ENCODE assay signal across 8 mouse cellular contexts in genomic region chr17:83213228-83213915, GRCm38 (mm10). TPM values are rescaled to one million over a fixed set of nuclear protein-coding genes. Genes with fewer than 3 reads are reported as not detected.
DNase-seq lines count a peak whose midpoint lies in the region; ATAC-seq and TF ChIP-seq lines count a peak whose summit lies in the region.

No protein-coding gene starts in this region.

- H3K27me3 ChIP-seq in liver, adult 2 months (ENCODE audit: control insufficient read depth, insufficient read depth, low read length): no peaks in the 10 kb centered on the region
- H3K27me3 ChIP-seq in forebrain, embryonic 13.5 days: peaks cover 10% of the 10 kb centered on the region; the same call in 1 of the 2 replicates
- peaks cover 63% of the 10 kb centered on the region for H3K27me3 ChIP-seq in limb, embryonic 11.5 days (ENCODE audit: control insufficient read depth, insufficient read depth, low read length)
- H3K27me3 ChIP-seq in neural tube, embryonic 15.5 days (replicated peaks): no peaks in the 10 kb centered on the region

- H3K4me1 ChIP-seq in liver, adult 2 months (ENCODE audit: control insufficient read depth, insufficient read depth, low read length): peaks cover 38% of the 10 kb centered on the region
- peaks cover 43% of the 10 kb centered on the region for H3K4me1 ChIP-seq in forebrain, embryonic 13.5 days
- H3K4me1 ChIP-seq in limb, embryonic 11.5 days (ENCODE audit: control insufficient read depth, insufficient read depth, low read length): peaks cover 26% of the 10 kb centered on the region
- peaks cover 48% of the 10 kb centered on the region for H3K4me1 ChIP-seq in neural tube, embryonic 15.5 days

- ATAC-seq in forebrain, embryonic 13.5 days: no peak
- no peak for ATAC-seq in limb, embryonic 11.5 days (ENCODE audit: insufficient number of reproducible peaks, low FRiP score, low TSS enrichment, low read depth)
- ATAC-seq in neural tube, embryonic 15.5 days (ENCODE audit: low FRiP score): no peak
- ATAC-seq in megakaryocyte progenitor cell, adult 5-6 weeks (replicated peaks; ENCODE audit: poor library complexity): no peak

- peak overlapping the region; percentile 24 for H3K4me3 ChIP-seq in liver, adult 2 months (ENCODE audit: insufficient read depth, low read depth, low read length)
- H3K4me3 ChIP-seq in forebrain, embryonic 13.5 days: peak overlapping the region; percentile 77; the same call in 1 of the 2 replicates
- H3K4me3 ChIP-seq in limb, embryonic 11.5 days (ENCODE audit: low read depth, low read length): no peak overlapping the region
- peak overlapping the region; percentile 78; the same call in 1 of the 2 replicates for H3K4me3 ChIP-seq in neural tube, embryonic 15.5 days (replicated peaks)

- 55% methylated on average over 9 of the region's 9 CpGs for WGBS in liver, adult 2 months
- 42% methylated on average over 9 of the region's 9 CpGs for WGBS in forebrain, embryonic 13.5 days
- WGBS in limb, embryonic 11.5 days: 43% methylated on average over 9 of the region's 9 CpGs
- WGBS in neural tube, embryonic 15.5 days: 55% methylated on average over 9 of the region's 9 CpGs

- H3K36me3 ChIP-seq in liver, adult 2 months (ENCODE audit: control insufficient read depth, insufficient read depth, low read length): no peaks in the 10 kb centered on the region
- H3K36me3 ChIP-seq in forebrain, embryonic 13.5 days (ENCODE audit: poor library complexity, severe bottlenecking): no peaks in the 10 kb centered on the region
- H3K36me3 ChIP-seq in limb, embryonic 11.5 days (ENCODE audit: control insufficient read depth, insufficient read depth, low read length): no peaks in the 10 kb centered on the region
- H3K36me3 ChIP-seq in neural tube, embryonic 15.5 days: no peaks in the 10 kb centered on the region

- H3K27ac ChIP-seq in liver, adult 2 months (replicated peaks; ENCODE audit: insufficient read depth, low read depth, low read length): peak overlapping the region; percentile 62
- peak overlapping the region; percentile 48; the same call in 1 of the 2 replicates for H3K27ac ChIP-seq in forebrain, embryonic 13.5 days
- no peak overlapping the region for H3K27ac ChIP-seq in limb, embryonic 11.5 days (replicated peaks; ENCODE audit: low read depth, low read length)
- peak overlapping the region; percentile 89; the same call in 1 of the 2 replicates for H3K27ac ChIP-seq in neural tube, embryonic 15.5 days (replicated peaks)

- H3K4me2 ChIP-seq in forebrain, embryonic 13.5 days: peak overlapping the region; percentile 91
- no peak overlapping the region; the same call in 1 of the 2 replicates for H3K4me2 ChIP-seq in limb, embryonic 11.5 days (ENCODE audit: low read depth, severe bottlenecking)
- H3K4me2 ChIP-seq in neural tube, embryonic 15.5 days: peak overlapping the region; percentile 94

- TF ChIP-seq POLR2A in liver, adult 2 months (IDR thresholded peaks at IDR 0.05; ENCODE audit: extremely low read depth, insufficient read depth, low read length): no peak

- H3K9ac ChIP-seq in liver, adult 2 months (ENCODE audit: low read depth, low read length): peak overlapping the region; percentile 26
- peak overlapping the region; percentile 95; the same call in 1 of the 2 replicates for H3K9ac ChIP-seq in forebrain, embryonic 13.5 days
- H3K9ac ChIP-seq in limb, embryonic 11.5 days (ENCODE audit: low read length): no peak overlapping the region
- H3K9ac ChIP-seq in neural tube, embryonic 15.5 days (replicated peaks): no peak overlapping the region

- peaks cover 19% of the 10 kb centered on the region for H3K79me2 ChIP-seq in liver, adult 2 months (ENCODE audit: control insufficient read depth, insufficient read depth, low read length)

- TF ChIP-seq CTCF in liver, adult 2 months (IDR thresholded peaks at IDR 0.05; ENCODE audit: low read depth, low read length): no peak

- no peak for DNase-seq in liver, adult 2 months (ENCODE audit: extremely low read depth, low read depth, low spot score)
- DNase-seq in liver: no peak
- DNase-seq in limb, embryonic 11.5 days (ENCODE audit: low spot score): peak; percentile 54
- DNase-seq in frontal cortex, postnatal 36 days (ENCODE audit: low spot score in 2 of 2): no peak
- no peak for DNase-seq in left cerebral cortex, adult 9 months (ENCODE audit: low spot score in 2 of 2)

- H3K9me3 ChIP-seq in forebrain, embryonic 13.5 days (replicated peaks): no peaks in the 10 kb centered on the region
- no peaks in the 10 kb centered on the region for H3K9me3 ChIP-seq in limb, embryonic 11.5 days (ENCODE audit: control insufficient read depth, low read length)
- no peaks in the 10 kb centered on the region for H3K9me3 ChIP-seq in neural tube, embryonic 15.5 days (replicated peaks)

RNA-seq across cellular contexts. Expression of gene Pkdcc, which starts 1.7 kb away (rescaled TPM):
- total RNA-seq in liver, adult 2 months (2014; rRNA removed): 16.1 and 25.6 TPM in 2 replicates
- polyA plus RNA-seq in liver, adult 2 months (2012; rRNA removed): 37.2 and 60.8 TPM in 2 replicates
- polyA plus RNA-seq in forebrain, embryonic 13.5 days (2015; fragmentation: Nextera tagmentation; extraction: Ambion mirVana): 6.3 and 7.0 TPM in 2 replicates
- polyA plus RNA-seq in limb, embryonic 11.5 days (2014; fragmentation: Nextera tagmentation; extraction: Ambion mirVana): 21.8 and 22.6 TPM in 2 replicates
- 4.5 and 9.7 TPM in 2 replicates for polyA plus RNA-seq in neural tube, embryonic 15.5 days (2015; fragmentation: Nextera tagmentation; extraction: Ambion mirVana)
- 0.24 and 0.52 TPM in 2 replicates for total RNA-seq in megakaryocyte progenitor cell, adult 5-6 weeks (2015)
- total RNA-seq in megakaryocyte progenitor cell, adult 5-6 weeks (2017): 1.0 and 1.1 TPM in 2 replicates

Comparison
In these comparisons a context has a peak if more than half of its experiments do, and no peak if none do; other contexts are left out.
1. H3K9ac ChIP-seq: peak in liver, adult 2 months (single experiment) and forebrain, embryonic 13.5 days (single experiment); none in limb, embryonic 11.5 days (single experiment) and neural tube, embryonic 15.5 days (single experiment).